Mouse (Mus musculus) mouse embryonic stem cell (cell line): ENCODE data around the gene Relt.

Experiments used
- in situ Hi-C, 2 experiments: fragments of 300-500 bp; cut with MboI; formaldehyde crosslinking; loops; 1 replicate in 1 of 2; 3 replicates in 1 of 2; pipeline ENCODE4 v1.14.3; 2019 to 2020; ENCODE audit warnings: low sequenced_read_pairs in 2 of 2, low pct_unique_long_range_greater_than_20kb in 1 of 2, mixed read lengths in 1 of 2; ENCODE audit not compliant: unreplicated experiment in 1 of 2

Gene Relt

DNA sequence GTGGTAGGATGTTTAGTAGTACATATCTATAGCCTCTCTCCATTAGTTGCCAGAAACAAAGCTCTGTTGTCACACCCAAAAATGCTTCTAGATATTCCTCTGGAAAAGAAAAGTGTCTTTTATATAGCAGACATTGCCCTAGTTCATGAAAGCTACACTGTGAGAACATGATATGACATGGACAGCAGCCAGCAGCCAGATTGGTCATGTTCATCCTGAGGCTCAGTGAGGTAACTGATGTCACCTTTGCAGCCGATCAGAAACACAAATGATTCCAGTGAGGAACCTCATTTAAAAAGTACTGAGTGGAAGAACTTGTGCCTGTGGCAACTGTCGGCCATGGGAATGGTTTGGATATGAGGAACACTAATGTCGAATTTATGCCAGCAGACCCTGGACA lies 38.6 kb downstream of the Relt start:
- in situ Hi-C loops = no loop called here

DNA sequence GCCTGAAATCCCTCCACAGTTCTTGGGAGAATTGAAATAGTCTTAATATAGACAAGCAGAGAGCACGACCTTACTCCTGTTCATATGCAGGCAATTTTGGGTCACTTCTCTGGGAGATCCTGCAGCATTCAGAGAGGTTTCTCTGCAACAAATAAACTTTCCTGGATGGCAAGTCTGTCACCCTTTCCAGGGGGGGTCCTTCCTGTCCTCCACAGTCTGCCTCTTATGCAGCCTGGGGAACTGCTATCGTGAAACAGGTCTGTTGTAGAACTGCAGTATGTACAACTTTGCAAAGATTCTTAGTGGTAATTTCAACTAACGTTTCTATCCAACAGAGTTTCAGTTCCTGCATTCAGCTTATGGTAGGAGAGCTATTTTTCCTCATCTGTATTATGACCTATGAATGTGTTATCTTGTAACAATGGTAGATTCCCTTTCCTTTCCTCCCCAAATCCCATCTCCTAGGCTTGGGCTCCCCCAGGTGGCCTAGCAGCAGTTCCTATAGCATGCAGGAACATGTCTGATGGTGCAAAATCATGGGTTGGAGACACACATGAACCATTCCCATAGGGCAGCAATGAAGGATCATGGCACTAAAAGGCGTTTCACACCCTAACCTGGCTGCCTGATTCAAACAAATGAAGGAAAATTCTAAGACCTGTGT lies 44.7 kb downstream of the Relt start:
- in situ Hi-C loops = no loop called here

DNA sequence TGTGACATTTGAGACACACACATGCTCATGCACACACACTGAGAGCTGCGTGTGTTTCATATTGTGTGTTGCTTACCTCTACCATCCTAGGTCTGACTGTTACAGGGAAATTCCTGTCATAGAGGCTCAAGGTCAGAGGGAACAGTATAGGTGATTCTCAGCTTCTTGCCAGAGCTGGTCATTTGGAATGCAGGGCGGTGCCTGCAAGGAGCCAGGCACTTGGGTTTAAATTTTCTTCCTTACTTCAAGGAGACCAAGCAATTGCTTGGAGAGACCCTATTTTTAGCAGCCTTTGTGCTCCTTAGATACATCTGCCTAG lies 45.8 kb downstream of the Relt start:
- in situ Hi-C loops = no loop called here

DNA sequence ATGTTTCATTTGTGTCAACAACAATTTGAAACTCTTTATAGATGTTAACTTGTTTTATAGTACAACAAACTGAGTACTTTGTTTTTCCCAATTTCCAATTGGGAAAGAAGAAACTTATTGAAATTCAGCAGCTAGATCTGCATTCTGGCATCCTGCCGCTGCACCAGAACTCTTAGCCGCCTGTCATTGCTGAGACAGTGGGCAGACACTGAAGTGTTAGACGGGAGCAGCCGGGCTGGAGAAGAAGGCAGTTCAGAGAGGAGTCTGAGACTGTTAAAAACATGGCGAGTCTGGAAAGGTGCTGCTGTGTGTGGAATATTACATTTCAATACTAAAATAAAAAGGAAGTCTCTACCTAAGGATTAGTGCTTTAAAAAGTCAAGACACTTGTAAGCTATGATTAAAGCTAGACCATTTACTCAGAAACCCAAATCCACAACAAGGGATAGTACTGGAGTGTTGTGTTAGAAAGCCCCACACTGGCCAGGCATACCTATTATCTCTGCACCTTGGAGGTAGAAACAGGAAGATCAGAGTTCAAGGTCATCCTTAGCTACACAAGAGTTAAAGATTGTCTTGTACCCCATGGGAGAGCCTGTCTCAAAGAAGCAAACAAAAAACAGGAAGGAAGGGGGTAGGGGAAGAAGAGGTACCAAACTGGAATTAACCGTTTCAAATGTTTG lies 46.3 kb downstream of the Relt start:
- in situ Hi-C loops = no loop called here

DNA sequence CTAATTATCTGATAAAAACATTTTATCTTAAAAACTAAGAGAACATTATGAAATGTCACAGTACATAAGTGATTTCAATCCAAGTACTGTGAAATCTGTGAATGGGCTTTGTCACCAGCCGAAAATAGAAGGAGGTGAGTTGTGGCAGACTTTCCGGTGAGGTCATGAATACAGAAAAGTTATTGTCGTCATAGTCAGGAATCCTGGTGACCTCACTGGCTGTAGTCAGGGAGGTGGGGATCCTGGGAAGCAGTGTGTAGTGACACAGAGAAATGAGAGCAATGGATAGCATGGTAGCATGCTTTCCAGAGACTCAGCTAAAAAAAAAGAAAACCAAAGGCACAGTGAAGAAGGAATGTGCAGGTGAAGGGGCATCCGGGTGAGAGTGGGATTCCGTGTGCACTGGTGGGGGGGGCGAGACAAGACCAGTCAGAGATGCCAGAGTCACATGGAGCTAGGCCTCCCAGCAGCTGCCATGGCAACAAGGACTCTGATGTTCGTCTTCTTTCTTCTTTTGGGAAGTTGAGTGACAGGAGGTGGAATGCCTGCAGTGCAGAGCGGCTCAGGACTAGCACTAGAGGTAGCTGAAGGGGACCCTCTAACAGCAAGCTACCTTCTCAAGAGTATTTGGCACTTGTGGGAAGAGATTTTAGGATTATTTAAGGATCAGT lies 47.2 kb downstream of the Relt start:
- in situ Hi-C loops = no loop called here

DNA sequence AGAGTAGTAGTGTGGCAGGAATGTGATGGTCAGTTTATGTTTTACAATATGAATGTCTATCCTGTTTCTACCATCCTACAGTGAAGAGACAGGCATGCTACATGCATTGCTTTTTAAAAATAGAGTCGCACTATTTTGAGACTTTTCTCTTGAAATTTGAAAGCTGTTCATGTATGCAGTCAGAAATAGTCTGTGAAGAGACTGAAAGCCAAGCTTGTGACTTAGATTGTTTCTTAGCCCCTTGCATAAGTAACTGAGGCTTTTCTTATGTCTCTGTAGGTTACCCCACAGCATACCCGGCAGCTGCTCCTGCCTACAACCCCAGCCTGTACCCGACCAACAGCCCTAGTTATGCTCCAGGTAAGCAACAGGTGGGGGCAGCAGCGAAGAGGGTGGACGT lies 50.6 kb downstream of the Relt start:
- in situ Hi-C loops = no loop called here

DNA sequence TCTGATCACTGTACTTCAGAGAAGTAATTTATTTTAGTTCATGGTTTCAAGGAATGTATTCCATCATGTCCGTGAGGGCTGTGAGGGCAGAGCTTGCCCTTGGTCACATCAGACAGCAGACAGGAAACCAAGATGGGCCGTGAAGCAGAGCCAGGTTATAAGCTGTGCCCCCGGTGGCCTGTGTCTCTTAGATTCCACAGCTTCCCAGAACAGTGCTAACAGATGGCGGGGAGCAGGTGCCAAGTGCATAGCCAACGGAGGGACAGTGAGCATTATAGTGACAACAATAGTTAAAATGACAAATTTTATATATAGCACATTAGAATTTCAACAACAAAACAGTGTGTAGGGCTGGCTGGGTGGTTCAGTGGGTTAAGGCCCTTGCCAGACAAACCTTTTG lies 51.3 kb downstream of the Relt start:
- in situ Hi-C loops = no loop called here

DNA sequence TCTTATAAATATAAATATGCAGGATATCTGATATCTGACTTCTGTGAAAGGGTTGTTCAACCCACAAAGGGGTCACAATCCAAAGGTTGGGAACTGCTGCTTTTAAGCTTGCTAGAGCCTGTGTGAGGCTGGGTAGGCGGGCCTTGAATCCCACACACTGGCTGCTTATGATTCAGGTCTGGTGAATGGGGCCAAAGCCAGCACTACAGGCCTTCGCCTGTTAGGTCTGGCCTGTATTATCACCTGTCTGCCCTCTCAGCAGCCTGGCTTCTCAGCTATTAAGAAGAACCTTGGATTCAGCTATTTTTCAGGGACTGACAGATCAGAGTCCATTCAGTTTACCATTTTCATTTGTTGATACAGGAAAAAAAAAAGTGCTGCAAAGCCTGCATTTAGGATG lies 57.9 kb downstream of the Relt start:
- in situ Hi-C loops = no loop called here

DNA sequence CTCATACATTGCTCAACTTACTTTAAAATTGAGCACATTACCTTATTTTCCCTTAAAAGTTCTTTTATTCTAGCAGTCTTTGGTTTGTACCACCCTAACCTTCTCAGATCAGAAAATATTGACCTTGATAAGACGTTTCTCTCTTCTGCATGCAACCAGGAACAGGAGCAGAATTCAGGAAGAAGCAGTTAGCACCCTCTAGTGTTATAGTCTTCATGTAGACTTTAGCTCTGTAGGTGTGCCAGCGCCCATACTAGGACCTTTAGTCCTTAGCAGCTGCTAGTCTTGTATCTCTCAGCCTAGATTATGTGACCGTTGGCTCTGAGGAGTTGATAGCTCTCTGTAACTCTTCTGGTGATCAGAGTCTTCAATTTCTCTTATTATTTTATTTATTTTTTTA lies 64.4 kb downstream of the Relt start:
- in situ Hi-C loops = no loop called here
